Mouse (Mus musculus): ENCODE measurements around the gene Gm4216.
"Not testable (repeated sequence)": the region's sequence is repeated elsewhere in the genome, so short reads cannot be mapped to it uniquely, and the experiment has no call there.

Gene Gm4216

DNA sequence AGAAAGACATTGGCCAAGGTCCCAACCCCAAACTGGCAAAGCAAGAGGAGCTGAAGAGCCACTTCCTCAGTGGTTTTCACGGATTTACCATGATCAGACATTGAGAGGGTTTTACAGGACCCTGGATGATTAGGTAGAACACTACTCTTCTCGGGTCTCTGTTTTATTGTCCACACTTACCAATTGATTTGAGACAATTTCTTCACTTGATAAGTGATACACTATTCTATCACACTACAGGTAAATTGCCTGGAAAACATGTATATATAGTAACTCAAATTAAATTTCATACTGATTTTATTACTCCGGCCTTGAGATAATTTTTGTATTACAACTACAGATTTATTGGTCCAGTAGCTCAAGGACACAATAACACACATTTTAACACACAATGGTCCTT, at the start of gene Gm4216:
TSS of gene Gm4216 (minus strand) at position 101 of the 400 bp plus-strand sequence.
- DNase-seq: not testable (repeated sequence)

DNA sequence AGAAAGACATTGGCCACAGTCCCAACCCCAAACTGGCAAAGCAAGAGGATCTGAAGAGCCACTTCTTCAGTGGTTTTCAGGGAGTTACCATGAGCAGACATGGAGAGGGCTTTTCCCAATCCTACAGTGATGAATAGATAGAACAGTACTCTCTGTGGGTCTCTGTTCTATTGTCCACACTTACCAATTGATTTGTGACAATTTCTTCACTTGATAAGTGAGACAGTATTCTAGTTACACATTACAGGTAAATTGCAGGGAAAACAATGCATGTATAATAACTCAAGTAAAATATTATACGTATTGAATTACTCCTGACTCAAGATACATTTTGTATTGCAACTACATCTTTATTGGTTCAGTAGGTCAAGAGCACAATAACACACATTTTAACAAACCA, 47.6 kb upstream of the Gm4216 start, which contains the start of gene Gm8720:
TSS of gene Gm8720 (minus strand) at position 101 of the 400 bp plus-strand sequence.
- DNase-seq: not testable (repeated sequence)

DNA sequence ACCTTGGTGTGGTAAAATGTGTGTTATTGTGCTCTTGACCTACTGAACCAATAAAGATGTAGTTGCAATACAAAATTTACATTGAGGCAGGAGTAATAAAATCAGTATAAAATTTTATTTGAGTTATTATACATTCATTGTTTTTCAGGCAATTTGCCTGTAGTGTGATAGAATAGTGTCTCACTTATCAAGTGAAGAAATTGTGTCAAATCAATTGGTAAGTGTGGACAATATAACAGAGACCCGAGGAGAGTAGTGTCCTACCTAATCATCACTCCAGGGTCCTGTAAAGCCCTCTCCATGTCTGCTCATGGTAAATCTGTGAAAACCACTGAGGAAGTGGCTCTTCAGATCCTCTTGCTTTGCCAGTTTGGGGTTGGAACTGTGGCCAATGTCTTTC, 35.5 kb upstream of the Gm4216 start, which contains the start of gene Vmn1r163:
TSS of gene Vmn1r163 (plus strand) at position 301 of the 400 bp plus-strand sequence.
- not testable (repeated sequence) for DNase-seq

DNA sequence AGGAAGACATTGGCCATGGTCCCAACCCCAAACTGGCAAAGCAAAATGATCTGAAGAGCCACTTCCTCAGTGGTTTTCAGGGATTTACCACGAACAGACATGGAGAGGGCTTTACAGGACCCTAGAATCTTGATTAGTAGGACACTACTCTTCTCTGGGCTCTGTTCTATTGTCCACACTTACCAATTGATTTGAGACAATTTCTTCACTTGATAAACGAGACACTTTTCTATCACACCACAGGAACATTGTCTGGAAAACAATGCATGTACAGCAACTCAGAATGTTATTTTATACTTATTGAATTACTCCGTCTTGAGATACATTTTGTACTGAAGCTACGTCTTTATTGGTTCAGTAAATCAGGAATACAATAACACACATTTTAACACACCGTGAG, 35.1 kb downstream of the Gm4216 start, which contains the start of gene Gm4214:
TSS of gene Gm4214 (minus strand) at position 101 of the 400 bp plus-strand sequence.
- DNase-seq: not testable (repeated sequence)
